Mouse (Mus musculus): Measurements from ENCODE around the gene Itpr2. TPM values are rescaled to one million over a fixed set of nuclear protein-coding genes. Genes with fewer than 3 reads are reported as not detected.

The Itpr2 gene
- polyA plus RNA-seq, 1 experiment from 2014 or later = 8.9 TPM

DNA sequence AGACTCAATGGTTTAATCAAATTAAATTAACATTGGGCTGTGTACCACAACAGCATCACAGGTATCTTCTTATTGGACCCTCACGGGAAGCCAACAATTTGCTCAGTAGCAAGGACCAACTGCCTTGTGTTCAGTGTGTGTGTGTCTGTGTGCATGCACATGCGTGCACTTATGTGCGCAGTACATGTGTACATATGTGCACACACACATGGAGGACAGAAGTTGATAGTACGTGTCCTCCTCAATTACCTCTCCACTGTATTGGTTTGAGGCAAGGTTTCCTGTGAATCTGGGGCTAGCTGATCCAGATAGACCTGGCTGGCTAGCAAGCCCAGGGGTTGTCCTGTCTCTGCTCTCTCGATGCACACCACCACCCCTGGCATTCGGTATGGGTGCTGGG is 246.4 kb downstream of the Itpr2 start:
- 94% methylated on average over 6 of the region's 6 CpGs for WGBS

DNA sequence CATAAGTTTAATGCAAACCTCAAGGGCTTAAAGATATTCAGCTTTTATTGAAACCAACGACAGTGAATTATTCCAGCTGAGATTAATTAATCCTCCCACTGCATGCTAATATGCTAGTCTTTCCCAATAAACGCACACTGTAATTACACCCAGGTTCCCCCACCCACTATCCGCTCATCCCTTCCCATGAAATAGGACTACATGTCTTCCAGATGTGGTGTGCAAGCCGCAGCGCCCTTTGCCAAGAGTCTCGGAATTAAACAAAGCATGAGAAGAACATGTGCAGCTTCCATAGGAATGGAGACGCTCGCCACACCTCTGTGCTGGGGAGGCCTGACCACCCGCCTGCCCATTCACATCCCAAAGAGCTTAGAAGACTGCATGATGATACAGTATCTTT is 247.1 kb downstream of the Itpr2 start:
- H3K9ac ChIP-seq (ENCODE audit: low read depth, low read length) = no peak overlapping the region
- no peak overlapping the region for H3K4me2 ChIP-seq (ENCODE audit: low read depth, low read length)
- 43% methylated on average over 9 of the region's 9 CpGs for WGBS
- H3K4me1 ChIP-seq (ENCODE audit: control insufficient read depth, insufficient read depth, low read length) = no peaks in the 10 kb centered on the region; the same call in 1 of the 2 replicates
- no peaks in the 10 kb centered on the region for H3K36me3 ChIP-seq (ENCODE audit: control insufficient read depth, insufficient read depth, low read length)
- DNase-seq (ENCODE audit: low spot score) (peak; percentile 89), ATAC-seq (ENCODE audit: low read depth) (peak; percentile 70; the same call in 1 of the 2 replicates)
- H3K27me3 ChIP-seq (replicated peaks; ENCODE audit: control insufficient read depth, insufficient read depth, low read length) = no peaks in the 10 kb centered on the region
- H3K4me3 ChIP-seq (ENCODE audit: low read depth, low read length) = no peak overlapping the region
- H3K9me3 ChIP-seq (ENCODE audit: control insufficient read depth, low read length) = 0 out of 2 replicates have a peak, but pooled peaks cover 7% of the 10 kb centered on the region
- no peak overlapping the region for H3K27ac ChIP-seq (replicated peaks; ENCODE audit: low read depth, low read length)

More for the DNA sequence above, 246.4 kb downstream of the Itpr2 start:
- 0 out of 2 replicates have a peak, but pooled peaks cover 7% of the 10 kb centered on the region for H3K9me3 ChIP-seq (ENCODE audit: control insufficient read depth, low read length)
- no peaks in the 10 kb centered on the region for H3K27me3 ChIP-seq (replicated peaks; ENCODE audit: control insufficient read depth, insufficient read depth, low read length)
- no peak overlapping the region for H3K9ac ChIP-seq (ENCODE audit: low read depth, low read length)
- no peak overlapping the region for H3K27ac ChIP-seq (replicated peaks; ENCODE audit: low read depth, low read length)
- no peaks in the 10 kb centered on the region; the same call in 1 of the 2 replicates for H3K4me1 ChIP-seq (ENCODE audit: control insufficient read depth, insufficient read depth, low read length)
- DNase-seq (ENCODE audit: low spot score) = no peak
- no peak overlapping the region for H3K4me2 ChIP-seq (ENCODE audit: low read depth, low read length)
- ATAC-seq (ENCODE audit: low read depth) = no peak
- no peaks in the 10 kb centered on the region for H3K36me3 ChIP-seq (ENCODE audit: control insufficient read depth, insufficient read depth, low read length)
- H3K4me3 ChIP-seq (ENCODE audit: low read depth, low read length) = no peak overlapping the region

DNA sequence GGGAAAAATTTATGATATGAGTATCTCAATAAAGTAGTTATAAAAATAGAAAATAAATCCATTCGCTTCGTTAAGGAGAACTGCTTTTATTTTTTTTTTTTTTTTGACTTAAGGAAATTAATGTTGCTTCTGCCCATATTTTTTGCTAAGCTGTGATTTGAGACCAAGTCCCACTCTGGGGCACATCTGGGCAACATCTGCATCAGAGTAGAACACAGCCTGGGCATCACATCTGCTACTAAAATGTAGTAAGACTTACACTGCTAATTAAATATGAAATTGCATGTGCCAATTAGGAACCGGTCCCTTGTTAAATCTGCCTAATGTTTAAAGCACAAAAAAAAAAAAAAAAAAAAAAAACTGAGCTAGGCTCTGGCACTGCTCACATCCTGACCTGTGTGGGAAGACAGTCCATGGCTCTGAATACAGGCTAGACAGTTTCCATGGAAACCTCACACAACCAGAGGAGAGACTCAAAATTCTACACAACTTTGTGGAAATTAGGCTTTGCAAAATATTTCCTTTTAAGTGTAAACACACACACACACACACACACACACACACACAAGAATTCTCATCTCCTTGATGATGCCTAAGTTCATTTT is 247.7 kb downstream of the Itpr2 start:
- no peaks in the 10 kb centered on the region for H3K36me3 ChIP-seq (ENCODE audit: control insufficient read depth, insufficient read depth, low read length)
- DNase-seq (ENCODE audit: low spot score) (peak; percentile 72), ATAC-seq (ENCODE audit: low read depth) (peak; percentile 84)
- H3K4me3 ChIP-seq (ENCODE audit: low read depth, low read length) = no peak overlapping the region
- H3K9me3 ChIP-seq (ENCODE audit: control insufficient read depth, low read length) = 0 out of 2 replicates have a peak, but pooled peaks cover 7% of the 10 kb centered on the region
- 59% methylated on average over 3 of the region's 3 CpGs for WGBS
- H3K9ac ChIP-seq (ENCODE audit: low read depth, low read length) = no peak overlapping the region
- no peak overlapping the region for H3K27ac ChIP-seq (replicated peaks; ENCODE audit: low read depth, low read length)
- H3K4me2 ChIP-seq (ENCODE audit: low read depth, low read length) = no peak overlapping the region
- H3K4me1 ChIP-seq (ENCODE audit: control insufficient read depth, insufficient read depth, low read length) = no peaks in the 10 kb centered on the region; the same call in 1 of the 2 replicates
- no peaks in the 10 kb centered on the region for H3K27me3 ChIP-seq (replicated peaks; ENCODE audit: control insufficient read depth, insufficient read depth, low read length)

DNA sequence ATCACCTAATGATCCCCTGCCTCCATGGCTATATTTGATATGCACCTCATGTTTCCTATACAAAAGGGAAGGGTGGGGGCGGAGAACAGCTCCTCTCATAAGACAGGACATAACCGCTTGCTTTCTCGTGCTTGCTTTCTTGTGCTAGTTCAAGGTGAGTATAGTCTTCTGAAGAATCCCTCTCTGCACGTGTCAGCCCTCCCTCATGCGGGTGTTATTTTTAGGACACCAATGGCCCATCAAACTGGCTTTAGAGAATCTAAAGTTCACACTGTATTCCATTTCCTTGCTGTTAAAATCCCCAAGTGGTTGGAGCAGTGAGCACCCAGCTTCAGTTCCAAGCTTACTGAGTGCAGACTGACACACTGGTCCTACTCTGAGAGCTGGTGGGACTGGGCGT is 252.9 kb downstream of the Itpr2 start:
- H3K9ac ChIP-seq (ENCODE audit: low read depth, low read length) = no peak overlapping the region

DNA sequence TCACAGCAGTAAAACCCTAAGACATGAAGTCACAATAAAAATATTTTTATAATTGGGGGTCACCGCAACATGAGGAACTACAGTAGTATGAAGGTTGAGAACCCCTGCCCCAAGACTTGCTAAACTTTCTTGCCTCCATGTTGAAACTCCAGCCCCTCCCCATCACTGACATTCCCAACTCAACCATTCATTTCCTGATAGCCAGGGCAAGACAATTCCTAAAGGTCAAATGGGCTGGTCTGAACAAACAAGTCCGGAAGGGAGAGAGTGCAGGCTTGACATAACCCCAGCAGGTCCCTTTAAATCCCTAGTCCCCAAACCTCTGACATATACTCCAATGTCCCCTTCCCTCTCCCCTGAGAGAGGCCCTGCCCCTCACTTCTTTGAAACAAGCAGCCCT is 253.7 kb downstream of the Itpr2 start:
- no peak for DNase-seq (ENCODE audit: low spot score)
- WGBS = 76% methylated on average over 2 of the region's 2 CpGs
- H3K27me3 ChIP-seq (replicated peaks; ENCODE audit: control insufficient read depth, insufficient read depth, low read length) = no peaks in the 10 kb centered on the region
- no peak overlapping the region for H3K4me3 ChIP-seq (ENCODE audit: low read depth, low read length)
- no peak overlapping the region for H3K27ac ChIP-seq (replicated peaks; ENCODE audit: low read depth, low read length)
- no peaks in the 10 kb centered on the region for H3K36me3 ChIP-seq (ENCODE audit: control insufficient read depth, insufficient read depth, low read length)
- H3K4me1 ChIP-seq (ENCODE audit: control insufficient read depth, insufficient read depth, low read length) = no peaks in the 10 kb centered on the region
- H3K9me3 ChIP-seq (ENCODE audit: control insufficient read depth, low read length) = peaks cover 8% of the 10 kb centered on the region; the same call in 1 of the 2 replicates
- H3K4me2 ChIP-seq (ENCODE audit: low read depth, low read length) = no peak overlapping the region
- no peak overlapping the region for H3K9ac ChIP-seq (ENCODE audit: low read depth, low read length)
- no peak for ATAC-seq (ENCODE audit: low read depth)

More for the DNA sequence above, 252.9 kb downstream of the Itpr2 start:
- 88% methylated on average over 6 of the region's 6 CpGs for WGBS
- H3K36me3 ChIP-seq (ENCODE audit: control insufficient read depth, insufficient read depth, low read length) = no peaks in the 10 kb centered on the region
- H3K27me3 ChIP-seq (replicated peaks; ENCODE audit: control insufficient read depth, insufficient read depth, low read length) = no peaks in the 10 kb centered on the region
- H3K4me3 ChIP-seq (ENCODE audit: low read depth, low read length) = no peak overlapping the region
- peaks cover 4% of the 10 kb centered on the region; the same call in 1 of the 2 replicates for H3K9me3 ChIP-seq (ENCODE audit: control insufficient read depth, low read length)
- no peak overlapping the region for H3K4me2 ChIP-seq (ENCODE audit: low read depth, low read length)
- ATAC-seq (ENCODE audit: low read depth) = no peak
- no peak for DNase-seq (ENCODE audit: low spot score)
- no peaks in the 10 kb centered on the region for H3K4me1 ChIP-seq (ENCODE audit: control insufficient read depth, insufficient read depth, low read length)
- no peak overlapping the region for H3K27ac ChIP-seq (replicated peaks; ENCODE audit: low read depth, low read length)

DNA sequence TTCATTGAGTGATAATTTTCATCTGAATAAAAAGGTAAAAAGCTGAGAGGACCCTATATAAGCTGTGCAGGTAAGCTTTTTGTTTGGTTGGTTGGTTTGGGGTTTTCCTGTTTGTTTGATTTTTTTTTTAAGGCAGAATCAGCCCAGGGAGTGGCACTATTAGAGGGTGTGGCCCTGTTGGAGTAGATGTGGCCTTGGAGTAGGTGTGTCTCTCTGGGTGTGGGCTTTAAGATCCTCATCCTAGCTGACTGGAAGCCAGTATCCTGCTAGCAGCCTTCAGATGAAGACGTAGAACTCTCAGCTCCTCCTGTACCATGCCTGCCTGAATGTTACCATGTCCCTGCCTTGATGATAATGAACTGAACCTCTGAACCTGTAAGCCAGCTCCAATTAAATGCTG is 254.1 kb downstream of the Itpr2 start:
- Histone ChIP-seq H3K4me2 (ENCODE audit: low read depth, low read length) (no peak overlapping the region), H3K9me3 (ENCODE audit: control insufficient read depth, low read length) (peaks cover 8% of the 10 kb centered on the region; the same call in 1 of the 2 replicates), H3K4me3 (ENCODE audit: low read depth, low read length) (no peak overlapping the region), H3K9ac (ENCODE audit: low read depth, low read length) (no peak overlapping the region), H3K27ac (replicated peaks; ENCODE audit: low read depth, low read length) (no peak overlapping the region), H3K27me3 (replicated peaks; ENCODE audit: control insufficient read depth, insufficient read depth, low read length) (no peaks in the 10 kb centered on the region), H3K36me3 (ENCODE audit: control insufficient read depth, insufficient read depth, low read length) (no peaks in the 10 kb centered on the region), H3K4me1 (ENCODE audit: control insufficient read depth, insufficient read depth, low read length) (peaks cover 4% of the 10 kb centered on the region; the same call in 1 of the 2 replicates)
- 89% methylated on average over 1 of the region's 1 CpGs for WGBS
- ATAC-seq (ENCODE audit: low read depth) (no peak), DNase-seq (ENCODE audit: low spot score) (no peak)

DNA sequence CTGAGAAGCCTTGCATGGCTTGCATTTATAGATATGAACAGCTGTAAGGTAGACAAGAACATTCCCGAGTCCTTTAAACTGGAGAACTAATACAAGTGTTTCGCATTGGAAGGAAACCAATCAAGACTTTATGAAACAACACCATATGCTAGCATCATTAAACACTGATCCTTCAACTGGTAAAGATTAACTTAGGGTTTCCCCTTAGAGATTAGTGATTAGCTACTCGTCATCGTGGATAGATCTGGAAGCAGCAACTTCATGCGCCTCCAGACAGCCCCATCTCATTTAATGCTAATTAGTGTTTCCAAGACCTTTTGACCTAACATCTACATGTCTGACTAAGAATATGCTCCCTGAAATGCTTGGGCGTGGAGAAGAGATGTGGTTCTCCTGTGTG is 255.7 kb downstream of the Itpr2 start:
- H3K4me1 ChIP-seq (ENCODE audit: control insufficient read depth, insufficient read depth, low read length) = peaks cover 4% of the 10 kb centered on the region; the same call in 1 of the 2 replicates
- DNase-seq (ENCODE audit: low spot score) (no peak), ATAC-seq (ENCODE audit: low read depth) (no peak)
- H3K4me2 ChIP-seq (ENCODE audit: low read depth, low read length) = no peak overlapping the region
- no peak overlapping the region for H3K4me3 ChIP-seq (ENCODE audit: low read depth, low read length)
- H3K27me3 ChIP-seq (replicated peaks; ENCODE audit: control insufficient read depth, insufficient read depth, low read length) = no peaks in the 10 kb centered on the region
- H3K9me3 ChIP-seq (ENCODE audit: control insufficient read depth, low read length) = peaks cover 8% of the 10 kb centered on the region; the same call in 1 of the 2 replicates
- no peak overlapping the region for H3K27ac ChIP-seq (replicated peaks; ENCODE audit: low read depth, low read length)
- no peaks in the 10 kb centered on the region for H3K36me3 ChIP-seq (ENCODE audit: control insufficient read depth, insufficient read depth, low read length)
- no peak overlapping the region for H3K9ac ChIP-seq (ENCODE audit: low read depth, low read length)
- 56% methylated on average over 6 of the region's 6 CpGs for WGBS

DNA sequence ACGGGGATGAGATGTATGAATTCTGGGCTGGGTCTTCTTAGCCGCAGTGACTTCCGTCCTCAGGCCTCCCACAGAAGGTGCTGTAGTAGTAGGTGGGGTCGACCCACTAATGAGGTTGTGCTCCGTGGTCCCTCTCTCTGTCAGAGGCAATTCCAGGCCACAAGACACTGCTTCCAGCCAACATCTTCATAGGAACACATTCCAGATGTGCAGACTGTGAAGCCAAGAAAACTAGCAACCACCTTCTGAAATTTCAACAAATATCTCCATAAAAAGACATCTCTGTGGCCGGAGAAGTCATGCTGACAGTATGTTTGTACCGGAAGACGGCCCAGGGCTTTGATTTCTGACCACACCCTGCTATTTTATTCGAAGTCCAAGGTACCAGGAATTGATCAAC is 256.1 kb downstream of the Itpr2 start:
- no peak overlapping the region for H3K4me2 ChIP-seq (ENCODE audit: low read depth, low read length)
- no peaks in the 10 kb centered on the region for H3K27me3 ChIP-seq (replicated peaks; ENCODE audit: control insufficient read depth, insufficient read depth, low read length)
- H3K27ac ChIP-seq (replicated peaks; ENCODE audit: low read depth, low read length) = no peak overlapping the region
- DNase-seq (ENCODE audit: low spot score) (peak; percentile 48), ATAC-seq (ENCODE audit: low read depth) (no peak)
- H3K9ac ChIP-seq (ENCODE audit: low read depth, low read length) = no peak overlapping the region
- 71% methylated on average over 9 of the region's 9 CpGs for WGBS
- no peaks in the 10 kb centered on the region for H3K36me3 ChIP-seq (ENCODE audit: control insufficient read depth, insufficient read depth, low read length)
- H3K9me3 ChIP-seq (ENCODE audit: control insufficient read depth, low read length) = peaks cover 8% of the 10 kb centered on the region; the same call in 1 of the 2 replicates
- no peak overlapping the region for H3K4me3 ChIP-seq (ENCODE audit: low read depth, low read length)
- H3K4me1 ChIP-seq (ENCODE audit: control insufficient read depth, insufficient read depth, low read length) = peaks cover 4% of the 10 kb centered on the region; the same call in 1 of the 2 replicates

DNA sequence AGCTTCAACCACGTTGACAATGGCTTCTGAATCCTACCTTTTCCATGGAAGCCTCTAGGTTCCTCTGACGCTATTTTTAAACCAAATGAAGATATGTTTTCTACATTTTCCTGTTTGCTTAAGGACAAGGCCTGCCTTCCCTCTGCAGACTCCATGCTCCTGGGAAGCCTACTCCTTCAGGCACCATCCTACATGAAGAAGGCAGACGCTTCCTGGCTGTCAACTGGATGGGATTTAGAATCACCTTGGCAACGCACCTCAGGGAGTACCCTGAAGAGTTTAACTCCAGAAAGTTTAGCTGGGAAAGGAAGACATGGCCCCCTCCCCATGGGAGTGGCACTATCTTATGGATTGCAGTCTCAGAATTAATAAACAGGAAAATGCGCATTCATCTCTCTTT is 259.0 kb downstream of the Itpr2 start:
- H3K4me2 ChIP-seq (ENCODE audit: low read depth, low read length) = no peak overlapping the region
- peaks cover 4% of the 10 kb centered on the region; the same call in 1 of the 2 replicates for H3K4me1 ChIP-seq (ENCODE audit: control insufficient read depth, insufficient read depth, low read length)
- no peaks in the 10 kb centered on the region for H3K27me3 ChIP-seq (replicated peaks; ENCODE audit: control insufficient read depth, insufficient read depth, low read length)
- DNase-seq (ENCODE audit: low spot score) = no peak
- no peak overlapping the region for H3K27ac ChIP-seq (replicated peaks; ENCODE audit: low read depth, low read length)
- peaks cover 8% of the 10 kb centered on the region; the same call in 1 of the 2 replicates for H3K9me3 ChIP-seq (ENCODE audit: control insufficient read depth, low read length)
- no peak overlapping the region for H3K4me3 ChIP-seq (ENCODE audit: low read depth, low read length)
- H3K9ac ChIP-seq (ENCODE audit: low read depth, low read length) = no peak overlapping the region
- no peaks in the 10 kb centered on the region for H3K36me3 ChIP-seq (ENCODE audit: control insufficient read depth, insufficient read depth, low read length)
- no peak for ATAC-seq (ENCODE audit: low read depth)
- WGBS = 66% methylated on average over 5 of the region's 5 CpGs

Measured in embryonic facial prominence, embryonic 14.5 days (tissue).